In the genomic region with DNA sequence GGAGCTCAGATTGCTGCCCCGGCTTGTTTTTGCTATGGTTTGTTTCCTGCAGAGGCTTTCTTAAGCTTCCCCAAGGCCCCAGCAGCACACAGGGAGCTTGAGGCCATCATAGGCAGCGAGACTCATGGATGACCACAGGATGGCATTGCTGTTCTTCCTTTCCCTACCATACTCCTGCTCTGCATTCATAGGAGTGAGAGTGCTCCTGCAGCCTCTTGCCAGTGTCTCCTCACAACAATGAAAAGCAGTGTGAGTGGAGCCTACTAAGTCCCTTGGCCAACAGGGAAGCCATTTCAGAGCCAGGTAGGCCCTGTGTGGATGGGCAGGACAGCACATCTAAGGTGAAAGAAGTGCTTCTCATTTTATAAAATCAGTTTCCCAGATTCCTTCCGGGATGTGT, we compare ENCODE assay signal across 8 mouse cellular contexts.
DNase-seq lines count a peak whose midpoint lies in the region; ATAC-seq and TF ChIP-seq lines count a peak whose summit lies in the region.

No protein-coding gene starts in this region.

- H3K9ac ChIP-seq in limb, embryonic 14.5 days (ENCODE audit: low read depth, low read length, severe bottlenecking), result no peak overlapping the region
- peak overlapping the region; percentile 20; the same call in 1 of the 2 replicates for H3K9ac ChIP-seq in hindbrain, embryonic 15.5 days
- H3K9ac ChIP-seq in intestine, embryonic 16.5 days (ENCODE audit: low read depth, low read length), result no peak overlapping the region

- no peaks in the 10 kb centered on the region for H3K36me3 ChIP-seq in limb, embryonic 14.5 days (ENCODE audit: control insufficient read depth, insufficient read depth, low read length)
- no peaks in the 10 kb centered on the region for H3K36me3 ChIP-seq in limb, embryonic 10.5 days
- no peaks in the 10 kb centered on the region for H3K36me3 ChIP-seq in hindbrain, embryonic 15.5 days
- H3K36me3 ChIP-seq in intestine, embryonic 16.5 days (ENCODE audit: control insufficient read depth, insufficient read depth, low read length), result no peaks in the 10 kb centered on the region

- no peak overlapping the region for H3K27ac ChIP-seq in limb, embryonic 14.5 days (replicated peaks; ENCODE audit: low read depth, low read length)
- H3K27ac ChIP-seq in limb, embryonic 10.5 days, result no peak overlapping the region
- H3K27ac ChIP-seq in hindbrain, embryonic 15.5 days (replicated peaks), result peak overlapping the region; percentile 80
- no peak overlapping the region for H3K27ac ChIP-seq in intestine, embryonic 16.5 days (ENCODE audit: low read length)

- no peak for TF ChIP-seq POLR2A in limb, embryonic 14.5 days (IDR thresholded peaks at IDR 0.05; ENCODE audit: borderline replicate concordance, extremely low read depth, insufficient read depth, insufficient read length)

- no peaks in the 10 kb centered on the region for H3K4me1 ChIP-seq in limb, embryonic 14.5 days (ENCODE audit: control insufficient read depth, insufficient read depth, low read length)
- no peaks in the 10 kb centered on the region for H3K4me1 ChIP-seq in limb, embryonic 10.5 days
- peaks cover 18% of the 10 kb centered on the region for H3K4me1 ChIP-seq in hindbrain, embryonic 15.5 days (replicated peaks)
- H3K4me1 ChIP-seq in intestine, embryonic 16.5 days (ENCODE audit: control insufficient read depth, insufficient read depth, low read length), result no peaks in the 10 kb centered on the region

- no peak overlapping the region for H3K4me2 ChIP-seq in limb, embryonic 14.5 days (replicated peaks; ENCODE audit: low read depth, low read length, severe bottlenecking)
- peak overlapping the region; percentile 24 for H3K4me2 ChIP-seq in hindbrain, embryonic 15.5 days
- H3K4me2 ChIP-seq in intestine, embryonic 16.5 days (ENCODE audit: low read depth, low read length), result no peak overlapping the region

- intact Hi-C loops in left cerebral cortex, postnatal 14 days (cut with DNase I), result loop anchor here (10.0 kb wide), 2 partner anchors 459 to 1359 kb away; no protein-coding TSS in a partner anchor

- 79% methylated on average over 3 of the region's 3 CpGs for WGBS in limb, embryonic 14.5 days
- 78% methylated on average over 3 of the region's 3 CpGs for WGBS in limb, embryonic 10.5 days
- WGBS in hindbrain, embryonic 15.5 days, result 64% methylated on average over 3 of the region's 3 CpGs
- 75% methylated on average over 3 of the region's 3 CpGs for WGBS in intestine, embryonic 16.5 days

- no peak for ATAC-seq in limb, embryonic 14.5 days (ENCODE audit: low FRiP score, low read depth)
- ATAC-seq in hindbrain, embryonic 15.5 days (ENCODE audit: low FRiP score, low read depth), result peak; percentile 95
- ATAC-seq in intestine, embryonic 16.5 days, result no peak

- H3K9me3 ChIP-seq in limb, embryonic 14.5 days (ENCODE audit: control insufficient read depth, low read length), result no peaks in the 10 kb centered on the region
- H3K9me3 ChIP-seq in limb, embryonic 10.5 days (replicated peaks), result no peaks in the 10 kb centered on the region
- no peaks in the 10 kb centered on the region for H3K9me3 ChIP-seq in hindbrain, embryonic 15.5 days
- H3K9me3 ChIP-seq in intestine, embryonic 16.5 days (ENCODE audit: control insufficient read depth, low read length), result no peaks in the 10 kb centered on the region

- peak; percentile 12 for DNase-seq in limb, embryonic 14.5 days (ENCODE audit: low spot score)
- no peak for DNase-seq in limb, embryonic 10.5 days (ENCODE audit: low spot score)
- peak; percentile 59 for DNase-seq in embryo, embryonic 10.5 days (ENCODE audit: low spot score)
- peak; percentile 70 to 77 for DNase-seq in left cerebral cortex, postnatal 14 days (ENCODE audit: low spot score in 2 of 2)
- DNase-seq in right cerebral cortex, postnatal 25 days, result peak; percentile 58
- DNase-seq in lung, adult 18-20 months, result no peak

- H3K4me3 ChIP-seq in limb, embryonic 14.5 days (replicated peaks; ENCODE audit: low read length), result no peak overlapping the region
- no peak overlapping the region for H3K4me3 ChIP-seq in limb, embryonic 10.5 days
- H3K4me3 ChIP-seq in hindbrain, embryonic 15.5 days, result no peak overlapping the region
- no peak overlapping the region for H3K4me3 ChIP-seq in intestine, embryonic 16.5 days (ENCODE audit: low read length)

- no peaks in the 10 kb centered on the region for H3K27me3 ChIP-seq in limb, embryonic 14.5 days (ENCODE audit: control insufficient read depth, insufficient read depth, low read length)
- H3K27me3 ChIP-seq in limb, embryonic 10.5 days (ENCODE audit: low read depth, poor library complexity, severe bottlenecking), result no peaks in the 10 kb centered on the region
- H3K27me3 ChIP-seq in hindbrain, embryonic 15.5 days, result no peaks in the 10 kb centered on the region
- H3K27me3 ChIP-seq in intestine, embryonic 16.5 days (replicated peaks; ENCODE audit: control insufficient read depth, insufficient read depth, low read length), result no peaks in the 10 kb centered on the region

Comparison
In these comparisons a context has a peak if more than half of its experiments do, and no peak if none do; other contexts are left out.
1. DNase-seq: peak in limb, embryonic 14.5 days (single experiment), embryo, embryonic 10.5 days (single experiment), left cerebral cortex, postnatal 14 days (2 of 2) and right cerebral cortex, postnatal 25 days (single experiment); none in limb, embryonic 10.5 days (single experiment) and lung, adult 18-20 months (0 of 2).